Mouse (Mus musculus) bone marrow macrophage, adult 2 months (primary cell): ENCODE results near the gene Arid2.

Experiments used
- CTCF ChIP-seq: IDR thresholded peaks from 2 replicates; pipeline ENCODE4 v1.5.1; 2012; ENCODE audit warnings: low read depth, mild to moderate bottlenecking, low read length, moderate library complexity
- POLR2A ChIP-seq: IDR thresholded peaks from 2 replicates; pipeline ENCODE4 v1.6.1; 2012; ENCODE audit warnings: mild to moderate bottlenecking, low read depth, low read length, borderline replicate concordance

- TF ChIP-seq CTCF (no peak), POLR2A (no peak)
Measured at GRCm38 (mm10) chr15:96408717-96409121, 121.4 kb downstream of the Arid2 start.
